Mouse (Mus musculus) forebrain, embryonic 16.5 days (tissue): ENCODE results near the gene Fscn2. TPM values are rescaled to one million over a fixed set of nuclear protein-coding genes. Genes with fewer than 3 reads are reported as not detected.
"Not testable (repeated sequence)": the region's sequence is repeated elsewhere in the genome, so short reads cannot be mapped to it uniquely, and the experiment has no call there.

Source experiments
- ATAC-seq: fragments of 200-750 bp; cut with Nextera tagmentation; 2 replicates; pipeline ENCODE4 v1.8.0; 2017; ENCODE audit warnings: mild to moderate bottlenecking, moderate library complexity
- H3K27ac ChIP-seq: fragments of 300-500 bp; sonication (generic); 2 replicates; pipeline ENCODE4 v1.5.1; 2014; ENCODE audit warnings: low read length, control low read depth
- H3K27me3 ChIP-seq: fragments of 300-500 bp; sonication (generic); replicated peaks from 2 replicates; pipeline ENCODE4 v1.6.1; 2014; ENCODE audit warnings: low read length; ENCODE audit not compliant: control insufficient read depth, insufficient read depth
- H3K36me3 ChIP-seq: fragments of 300-500 bp; sonication (generic); 2 replicates; pipeline ENCODE4 v1.6.1; 2014; ENCODE audit not compliant: control insufficient read depth, insufficient read depth
- H3K4me1 ChIP-seq: fragments of 300-500 bp; sonication (generic); replicated peaks from 2 replicates; pipeline ENCODE4 v1.6.1; 2014; ENCODE audit warnings: low read length; ENCODE audit not compliant: control insufficient read depth, insufficient read depth
- H3K4me2 ChIP-seq: fragments of 300-500 bp; sonication (generic); 2 replicates; pipeline ENCODE4 v1.6.1; 2014; ENCODE audit warnings: mild to moderate bottlenecking, low read length, control low read depth
- H3K4me3 ChIP-seq: fragments of 300-500 bp; sonication (generic); replicated peaks from 2 replicates; pipeline ENCODE4 v1.5.1; 2014; ENCODE audit warnings: mild to moderate bottlenecking, low read length, control low read depth
- H3K9ac ChIP-seq: fragments of 300-500 bp; sonication (generic); replicated peaks from 2 replicates; pipeline ENCODE4 v1.6.1; 2014; ENCODE audit warnings: low read depth, low read length, control low read depth
- H3K9me3 ChIP-seq: fragments of 300-500 bp; sonication (generic); 2 replicates; pipeline ENCODE4 v1.6.1; 2016; ENCODE audit warnings: low read length; ENCODE audit not compliant: control insufficient read depth
- WGBS: fragments of 180-500 bp; shearing (Covaris S2); extraction: QIAGEN DNeasy Blood & Tissue Kit; methylation state at CpG from one replicate; pipeline ENCODE4 v1.1.7; 2014; 5-methylcytosine and 5-hydroxymethylcytosine counted together
- microRNA-seq: library from miRNA; unstranded; fragments of <30 nt; microRNA quantifications from one replicate; pipeline ENCODE4, GENCODE M21; 2017
- polyA plus RNA-seq: library from polyadenylated mRNA; unstranded; fragments of >200 nt; fragmentation: Nextera tagmentation; extraction: Ambion mirVana; gene quantifications from 2 replicates; pipeline ENCODE4 v1.2.1, GENCODE M21; 2015

Fscn2 gene
- polyA plus RNA-seq, 1 experiment from 2014 or later: 1.5 TPM

DNA sequence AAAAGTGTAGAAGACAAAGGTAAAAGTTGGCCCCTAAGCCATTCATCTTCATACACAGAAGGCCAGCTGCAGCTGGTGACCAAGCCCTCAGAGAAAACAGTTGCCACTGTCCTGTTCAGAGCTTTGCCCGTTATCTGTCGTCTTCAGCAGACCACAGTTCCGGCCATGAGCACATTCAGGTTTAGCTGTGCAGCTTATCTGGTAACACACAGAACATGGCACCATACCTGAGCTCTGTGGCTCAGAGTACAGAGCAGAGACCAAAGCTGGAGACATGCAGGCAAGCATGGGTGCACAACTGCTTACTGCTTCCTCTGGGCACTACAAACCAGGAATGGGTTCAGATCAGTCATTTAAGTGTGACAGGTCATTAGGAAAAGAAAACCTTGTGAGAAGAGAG lies 44.5 kb downstream of the Fscn2 start:
- Histone ChIP-seq H3K27me3 (no peaks in the 10 kb centered on the region), H3K4me2 (no peak overlapping the region), H3K4me3 (no peak overlapping the region), H3K27ac (no peak overlapping the region), H3K9me3 (no peaks in the 10 kb centered on the region), H3K36me3 (peaks cover 56% of the 10 kb centered on the region), H3K4me1 (no peaks in the 10 kb centered on the region), H3K9ac (no peak overlapping the region)
- ATAC-seq: no peak
- WGBS: 94% methylated on average over 3 of the region's 3 CpGs

- Histone ChIP-seq H3K4me3 (no peak overlapping the region), H3K9me3 (no peaks in the 10 kb centered on the region), H3K9ac (no peak overlapping the region)
Observed at GRCm38 (mm10) chr11:120406445-120406844, 45.1 kb downstream of the Fscn2 start.

GRCm38 (mm10) chr11:120413621-120414020 lies 52.3 kb downstream of the Fscn2 start:
- peaks cover 50% of the 10 kb centered on the region for H3K36me3 ChIP-seq
- not testable (repeated sequence) for H3K27me3 ChIP-seq, H3K4me1 ChIP-seq, H3K27ac ChIP-seq, H3K9ac ChIP-seq, H3K4me2 ChIP-seq, ATAC-seq, H3K4me3 ChIP-seq, H3K9me3 ChIP-seq
- 97% methylated on average over 7 of the region's 10 CpGs for WGBS

More at GRCm38 (mm10) chr11:120406445-120406844, 45.1 kb downstream of the Fscn2 start:
- H3K27ac ChIP-seq: no peak overlapping the region
- H3K4me1 ChIP-seq: no peaks in the 10 kb centered on the region
- H3K4me2 ChIP-seq: no peak overlapping the region
- no peak for ATAC-seq
- H3K36me3 ChIP-seq: peaks cover 56% of the 10 kb centered on the region
- 89% methylated on average over 1 of the region's 1 CpGs for WGBS
- no peaks in the 10 kb centered on the region for H3K27me3 ChIP-seq

Small RNA genes within 50 kb of the gene (microRNA-seq; reads per million reads assigned to microRNA genes)
- not detected for gene Gm23419
- 3.9 reads per million, percentile 16 among the genes with 10 or more reads in this experiment for gene Mir6935

Other genes with a start within 250 kb of the Fscn2 start
- gene Slc38a10, start 210.2 kb upstream of the Fscn2 start, polyA plus RNA-seq: 106 and 110 TPM in 2 replicates
- 14.5 and 14.8 TPM in 2 replicates for gene Bahcc1, start 128.6 kb upstream of the Fscn2 start, polyA plus RNA-seq
- gene Actg1, start 13.0 kb upstream of the Fscn2 start, polyA plus RNA-seq: 4,159 and 4,175 TPM in 2 replicates
- 72.7 and 95.3 TPM in 2 replicates for gene Faap100, start 17.2 kb downstream of the Fscn2 start, polyA plus RNA-seq
- 32.0 and 32.1 TPM in 2 replicates for gene Nploc4, start 76.2 kb downstream of the Fscn2 start, polyA plus RNA-seq
- not detected in 2 replicates for gene Tspan10, start 81.1 kb downstream of the Fscn2 start, polyA plus RNA-seq
- gene Pde6g, start 92.0 kb downstream of the Fscn2 start, polyA plus RNA-seq: 0.32 TPM in 1 of 2 replicates, not detected in the other
- gene Oxld1, start 96.5 kb downstream of the Fscn2 start, polyA plus RNA-seq: 9.7 and 9.9 TPM in 2 replicates
- 26.2 and 31.2 TPM in 2 replicates for gene Ccdc137, start 96.6 kb downstream of the Fscn2 start, polyA plus RNA-seq
- gene Arl16, start 106.1 kb downstream of the Fscn2 start, polyA plus RNA-seq: 45.5 and 56.4 TPM in 2 replicates
- 107 and 119 TPM in 2 replicates for gene Mrpl12, start 123.1 kb downstream of the Fscn2 start, polyA plus RNA-seq
- gene Slc25a10, start 130.3 kb downstream of the Fscn2 start, polyA plus RNA-seq: 26.5 and 29.5 TPM in 2 replicates
- gene Gcgr, start 169.2 kb downstream of the Fscn2 start, polyA plus RNA-seq: 0.43 TPM in 1 of 2 replicates, not detected in the other
- gene Mcrip1, start 188.2 kb downstream of the Fscn2 start, polyA plus RNA-seq: 222 and 241 TPM in 2 replicates
- not detected in 2 replicates for gene Ppp1r27, start 189.6 kb downstream of the Fscn2 start, polyA plus RNA-seq
- 238 and 265 TPM in 2 replicates for gene P4hb, start 211.7 kb downstream of the Fscn2 start, polyA plus RNA-seq
- gene Arhgdia, start 220.1 kb downstream of the Fscn2 start, polyA plus RNA-seq: 477 and 485 TPM in 2 replicates
- 287 and 320 TPM in 2 replicates for gene Alyref, start 236.8 kb downstream of the Fscn2 start, polyA plus RNA-seq
- 178 and 192 TPM in 2 replicates for gene Anapc11, start 236.9 kb downstream of the Fscn2 start, polyA plus RNA-seq
- not detected in 2 replicates for gene Npb, start 246.9 kb downstream of the Fscn2 start, polyA plus RNA-seq